Mouse (Mus musculus) forebrain, embryonic 16.5 days (tissue): ENCODE results near the gene Tsc22d1. TPM values are rescaled to one million over a fixed set of nuclear protein-coding genes. Genes with fewer than 3 reads are reported as not detected.
A peak's percentile ranks its signal among the peaks of the same experiment; 100 is the strongest.

Experiments
- ATAC-seq: fragments of 200-750 bp; cut with Nextera tagmentation; 2 replicates; pipeline ENCODE4 v1.8.0; 2017; ENCODE audit warnings: mild to moderate bottlenecking, moderate library complexity
- H3K27ac ChIP-seq: fragments of 300-500 bp; sonication (generic); 2 replicates; pipeline ENCODE4 v1.5.1; 2014; ENCODE audit warnings: low read length, control low read depth
- H3K27me3 ChIP-seq: fragments of 300-500 bp; sonication (generic); replicated peaks from 2 replicates; pipeline ENCODE4 v1.6.1; 2014; ENCODE audit warnings: low read length; ENCODE audit not compliant: control insufficient read depth, insufficient read depth
- H3K36me3 ChIP-seq: fragments of 300-500 bp; sonication (generic); 2 replicates; pipeline ENCODE4 v1.6.1; 2014; ENCODE audit not compliant: control insufficient read depth, insufficient read depth
- H3K4me1 ChIP-seq: fragments of 300-500 bp; sonication (generic); replicated peaks from 2 replicates; pipeline ENCODE4 v1.6.1; 2014; ENCODE audit warnings: low read length; ENCODE audit not compliant: control insufficient read depth, insufficient read depth
- H3K4me2 ChIP-seq: fragments of 300-500 bp; sonication (generic); 2 replicates; pipeline ENCODE4 v1.6.1; 2014; ENCODE audit warnings: mild to moderate bottlenecking, low read length, control low read depth
- H3K4me3 ChIP-seq: fragments of 300-500 bp; sonication (generic); replicated peaks from 2 replicates; pipeline ENCODE4 v1.5.1; 2014; ENCODE audit warnings: mild to moderate bottlenecking, low read length, control low read depth
- H3K9ac ChIP-seq: fragments of 300-500 bp; sonication (generic); replicated peaks from 2 replicates; pipeline ENCODE4 v1.6.1; 2014; ENCODE audit warnings: low read depth, low read length, control low read depth
- H3K9me3 ChIP-seq: fragments of 300-500 bp; sonication (generic); 2 replicates; pipeline ENCODE4 v1.6.1; 2016; ENCODE audit warnings: low read length; ENCODE audit not compliant: control insufficient read depth
- WGBS: fragments of 180-500 bp; shearing (Covaris S2); extraction: QIAGEN DNeasy Blood & Tissue Kit; methylation state at CpG from one replicate; pipeline ENCODE4 v1.1.7; 2014; 5-methylcytosine and 5-hydroxymethylcytosine counted together
- polyA plus RNA-seq: library from polyadenylated mRNA; unstranded; fragments of >200 nt; fragmentation: Nextera tagmentation; extraction: Ambion mirVana; gene quantifications from 2 replicates; pipeline ENCODE4 v1.2.1, GENCODE M21; 2015

Gene Tsc22d1
- polyA plus RNA-seq, 1 experiment from 2014 or later = 749 TPM

- Histone ChIP-seq H3K36me3 (no peaks in the 10 kb centered on the region), H3K9ac (no peak overlapping the region), H3K4me2 (no peak overlapping the region), H3K4me3 (no peak overlapping the region), H3K27me3 (no peaks in the 10 kb centered on the region), H3K4me1 (no peaks in the 10 kb centered on the region; the same call in 1 of the 2 replicates), H3K9me3 (no peaks in the 10 kb centered on the region), H3K27ac (no peak overlapping the region)
- WGBS = 93% methylated on average over 6 of the region's 6 CpGs
- no peak for ATAC-seq
Observed at GRCm38 (mm10) chr14:76544136-76544535, 129.4 kb downstream of the Tsc22d1 start.

- ATAC-seq = peak; percentile 42; the same call in 1 of the 2 replicates
- no peaks in the 10 kb centered on the region for H3K27me3 ChIP-seq
- WGBS = 43% methylated on average over 18 of the region's 18 CpGs
Observed at GRCm38 (mm10) chr14:76555263-76556030, 140.7 kb downstream of the Tsc22d1 start.

GRCm38 (mm10) chr14:76556031-76556851, 141.5 kb downstream of the Tsc22d1 start:
- ATAC-seq = peak; percentile 76
- WGBS = under 1% methylated on average over 66 of the region's 67 CpGs
- Histone ChIP-seq H3K27me3 (no peaks in the 10 kb centered on the region), H3K4me2 (peak overlapping the region; percentile 83), H3K9ac (peak overlapping the region; percentile 90), H3K4me3 (peak overlapping the region; percentile 75), H3K36me3 (no peaks in the 10 kb centered on the region), H3K9me3 (no peaks in the 10 kb centered on the region), H3K27ac (peak overlapping the region; percentile 87), H3K4me1 (peaks cover 20% of the 10 kb centered on the region)

More at GRCm38 (mm10) chr14:76555263-76556030, 140.7 kb downstream of the Tsc22d1 start:
- Histone ChIP-seq H3K4me2 (peak overlapping the region; percentile 83), H3K27ac (peak overlapping the region; percentile 87), H3K4me1 (peaks cover 20% of the 10 kb centered on the region), H3K4me3 (peak overlapping the region; percentile 75), H3K9ac (peak overlapping the region; percentile 90), H3K9me3 (no peaks in the 10 kb centered on the region), H3K36me3 (no peaks in the 10 kb centered on the region)

- Histone ChIP-seq H3K27me3 (no peaks in the 10 kb centered on the region), H3K27ac (peak within 1 kb of the TSS; percentile 87), H3K9ac (peak within 1 kb of the TSS; percentile 90), H3K4me3 (peak within 1 kb of the TSS; percentile 75), H3K4me2 (peak within 1 kb of the TSS; percentile 83), H3K9me3 (no peaks in the 10 kb centered on the region), H3K4me1 (peaks cover 20% of the 10 kb centered on the region), H3K36me3 (no peaks in the 10 kb centered on the region)
- peak; percentile 26; the same call in 1 of the 2 replicates for ATAC-seq
- 9% methylated on average over 16 of the region's 17 CpGs for WGBS
Observed at GRCm38 (mm10) chr14:76556852-76557208, 142.1 kb downstream of the Tsc22d1 start, which contains the start of gene Serp2. Gene Serp2, minus strand, starts transcription at chr14:76556889.

Other genes starting within 250 kb of the Tsc22d1 start
- 124 and 163 TPM in 2 replicates for gene Serp2, start 141.9 kb downstream of the Tsc22d1 start, polyA plus RNA-seq